Mouse (Mus musculus) liver, postnatal 0 days (tissue): Measurements from ENCODE around the gene Tshz2. TPM values are rescaled to one million over a fixed set of nuclear protein-coding genes. Genes with fewer than 3 reads are reported as not detected.
"Not testable (repeated sequence)": the region's sequence is repeated elsewhere in the genome, so short reads cannot be mapped to it uniquely, and the experiment has no call there.

Experiments used
- ATAC-seq: fragments of 200-750 bp; cut with Nextera tagmentation; 2 replicates; pipeline ENCODE4 v1.8.0; 2017; ENCODE audit warnings: mild to moderate bottlenecking, moderate library complexity
- DNase-seq: peaks from one replicate; pipeline ENCODE4 v3.0.0-alpha.2; 2016
- H3K27ac ChIP-seq: fragments of 300-500 bp; sonication (generic); 2 replicates; pipeline ENCODE4 v1.5.1; 2014; ENCODE audit warnings: antibody characterized with exemption, moderate library complexity, mild to moderate bottlenecking, low read depth
- H3K27me3 ChIP-seq: fragments of 300-500 bp; sonication (generic); 2 replicates; pipeline ENCODE4 v1.6.1; 2014; ENCODE audit warnings: low read length, control low read depth, mixed read lengths; ENCODE audit not compliant: insufficient read depth
- H3K36me3 ChIP-seq: fragments of 300-500 bp; sonication (generic); replicated peaks from 2 replicates; pipeline ENCODE4 v1.6.1; 2014; ENCODE audit warnings: mild to moderate bottlenecking, control low read depth, low read length, moderate library complexity, mixed read lengths; ENCODE audit not compliant: insufficient read depth
- H3K4me1 ChIP-seq: fragments of 300-500 bp; sonication (generic); 2 replicates; pipeline ENCODE4 v1.6.1; 2014; ENCODE audit warnings: antibody characterized with exemption, mild to moderate bottlenecking, control low read depth; ENCODE audit not compliant: insufficient read depth
- H3K4me2 ChIP-seq: fragments of 300-500 bp; sonication (generic); 2 replicates; pipeline ENCODE4 v1.6.1; 2014; ENCODE audit warnings: low read depth, mild to moderate bottlenecking, low read length, moderate library complexity, mixed read lengths
- H3K4me3 ChIP-seq: fragments of 300-500 bp; sonication (generic); 2 replicates; pipeline ENCODE4 v1.5.1; 2014; ENCODE audit warnings: low read depth, low read length
- H3K9ac ChIP-seq: fragments of 300-500 bp; sonication (generic); replicated peaks from 2 replicates; pipeline ENCODE4 v1.6.1; 2014; ENCODE audit warnings: mild to moderate bottlenecking, moderate library complexity
- H3K9me3 ChIP-seq: fragments of 300-500 bp; sonication (generic); 2 replicates; pipeline ENCODE4 v1.6.1; 2016; ENCODE audit warnings: mild to moderate bottlenecking, control low read depth, low read length, mixed read lengths
- CTCF ChIP-seq: sonication (generic); IDR thresholded peaks from 2 replicates; pipeline ENCODE4 v1.5.1; 2016; ENCODE audit warnings: antibody characterized with exemption, low read depth
- EP300 ChIP-seq: IDR thresholded peaks from 2 replicates; pipeline ENCODE4 v1.6.1; 2016; ENCODE audit warnings: antibody characterized with exemption, low read depth, mild to moderate bottlenecking
- whole genome bisulfite sequencing: fragments of 180-500 bp; shearing (Covaris S2); extraction: QIAGEN DNeasy Blood & Tissue Kit; methylation state at CpG from one replicate; pipeline ENCODE4 v1.1.7; 2014; ENCODE audit not compliant: insufficient replicate concordance; 5-methylcytosine and 5-hydroxymethylcytosine counted together
- polyA plus RNA-seq: library from polyadenylated mRNA; unstranded; fragments of >200 nt; fragmentation: Nextera tagmentation; extraction: Ambion mirVana; gene quantifications from 2 replicates; pipeline ENCODE4 v1.2.1, GENCODE M21; 2015

Tshz2 gene
- 1.3 and 1.5 TPM in 2 replicates for polyA plus RNA-seq

DNA sequence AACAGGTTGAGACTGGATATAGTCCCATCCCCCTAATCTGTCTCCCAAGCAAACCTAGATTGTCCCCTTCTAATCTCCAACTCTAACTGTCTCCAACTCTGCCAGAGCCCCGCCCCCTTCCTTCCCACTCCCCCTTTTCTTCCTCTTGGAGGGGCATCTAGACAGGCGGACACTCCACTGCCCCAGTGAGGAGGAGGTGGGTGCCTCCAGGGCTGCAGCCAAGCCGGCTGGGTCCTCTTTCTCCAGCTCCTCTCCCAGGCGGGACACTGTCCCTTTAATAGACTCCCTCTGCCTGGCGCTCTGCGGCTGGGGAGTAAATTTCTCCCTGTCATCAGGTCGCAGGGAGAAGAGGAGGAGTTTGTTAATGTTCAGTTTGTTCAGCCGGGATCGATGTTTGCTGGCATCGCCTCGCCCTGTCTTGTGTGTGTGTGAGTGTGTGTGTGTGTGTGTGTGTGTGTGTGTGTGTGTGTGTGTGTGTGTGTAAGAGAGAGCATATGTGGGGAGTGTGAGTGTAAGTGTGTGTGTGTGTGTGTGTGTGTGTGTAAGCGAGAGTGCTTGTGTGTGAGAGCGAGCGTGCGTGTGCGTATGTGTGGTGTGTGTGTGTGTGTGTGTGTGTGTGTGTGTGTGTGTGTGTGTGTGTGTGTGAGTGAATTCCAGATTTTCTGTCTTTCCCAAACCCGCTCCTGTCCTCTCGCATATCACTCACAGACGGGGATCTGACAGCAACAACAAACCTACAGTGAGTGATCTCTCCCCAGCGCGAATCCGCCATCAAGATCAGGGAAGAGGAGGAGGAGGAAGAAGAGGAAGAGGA lies at the start of gene Tshz2:
Gene Tshz2, plus strand, starts transcription at position 676 of the 814 bp plus-strand sequence.
- H3K4me2 ChIP-seq, result peak within 1 kb of the TSS; percentile 77
- H3K9ac ChIP-seq, result peak within 1 kb of the TSS; percentile 73
- H3K4me1 ChIP-seq, result peaks cover 2% of the 10 kb centered on the region; the same call in 1 of the 2 replicates
- WGBS, result under 1% methylated on average over 22 of the region's 22 CpGs
- DNase-seq, result peak; percentile 72
- H3K36me3 ChIP-seq, result no peaks in the 10 kb centered on the region
- H3K27ac ChIP-seq, result peak within 1 kb of the TSS; percentile 82
- H3K9me3 ChIP-seq, result no peaks in the 10 kb centered on the region
- H3K4me3 ChIP-seq, result peak within 1 kb of the TSS; percentile 58
- peak; percentile 91 for ATAC-seq
- no peak; the same call in 1 of the 2 replicates for TF ChIP-seq CTCF
- no peak for TF ChIP-seq EP300
- H3K27me3 ChIP-seq, result peaks cover 11% of the 10 kb centered on the region; the same call in 1 of the 2 replicates

DNA sequence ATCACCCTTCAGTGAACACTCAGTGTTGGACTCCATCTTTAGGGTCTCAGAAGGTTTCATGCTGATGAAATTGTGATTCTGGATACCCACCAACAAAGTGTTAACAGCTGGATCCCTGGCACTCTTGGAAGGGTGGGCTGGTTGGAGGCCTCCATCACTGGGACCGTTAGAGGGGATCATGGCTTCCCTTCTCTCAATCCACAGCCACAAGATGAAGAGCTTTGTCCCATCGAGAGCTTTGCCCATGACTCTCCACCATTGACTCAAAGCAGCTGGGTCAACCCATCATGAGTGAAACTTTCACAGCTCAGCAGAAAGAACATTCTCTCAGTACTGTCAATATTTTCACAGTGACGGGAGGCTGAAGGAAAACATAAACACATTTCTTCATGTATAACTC lies 49.3 kb upstream of the Tshz2 start:
- no peak for DNase-seq
- H3K36me3 ChIP-seq, result no peaks in the 10 kb centered on the region
- TF ChIP-seq EP300 (no peak), CTCF (no peak)
- 76% methylated on average over 3 of the region's 3 CpGs for WGBS
- H3K27me3 ChIP-seq, result no peaks in the 10 kb centered on the region
- no peak overlapping the region for H3K4me3 ChIP-seq
- H3K4me2 ChIP-seq, result no peak overlapping the region
- H3K27ac ChIP-seq, result no peak overlapping the region
- H3K9me3 ChIP-seq, result no peaks in the 10 kb centered on the region
- H3K9ac ChIP-seq, result no peak overlapping the region
- no peaks in the 10 kb centered on the region for H3K4me1 ChIP-seq
- ATAC-seq, result no peak

DNA sequence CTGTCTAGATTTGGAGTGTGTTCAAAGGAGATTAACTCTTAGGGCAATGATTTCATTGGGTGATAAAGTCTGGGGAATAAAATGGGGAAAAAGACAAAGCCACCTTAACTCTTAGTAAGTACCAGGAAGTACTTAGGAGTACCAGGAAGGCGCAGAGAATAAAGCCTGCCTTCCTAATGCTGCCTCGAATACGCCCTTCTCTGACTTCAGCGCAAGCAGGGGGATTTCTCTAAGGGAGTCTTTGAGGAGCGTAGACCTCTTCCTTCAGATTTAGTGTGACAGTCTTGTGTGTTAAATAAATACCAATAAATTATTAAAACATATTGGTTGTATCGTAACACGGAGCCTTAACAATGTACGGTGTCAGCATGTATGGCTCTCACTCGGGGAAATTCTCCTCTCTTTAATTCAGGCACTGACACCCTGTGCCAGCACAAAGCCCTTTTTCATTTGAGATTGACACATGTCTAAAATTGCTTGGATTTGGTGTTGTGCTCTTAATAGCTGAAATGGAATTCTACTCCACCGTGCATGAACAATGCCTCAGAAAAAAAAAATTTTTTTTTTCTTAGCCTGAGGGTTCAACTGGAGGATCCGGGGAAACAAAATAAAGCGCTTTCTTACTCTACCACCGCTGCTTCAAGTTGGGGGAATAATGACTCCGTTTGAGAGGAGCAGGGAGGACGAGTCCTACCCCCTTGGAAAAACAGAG lies 47.9 kb upstream of the Tshz2 start:
- Histone ChIP-seq H3K4me1 (no peaks in the 10 kb centered on the region), H3K9me3 (no peaks in the 10 kb centered on the region), H3K4me3 (no peak overlapping the region), H3K4me2 (no peak overlapping the region), H3K27me3 (no peaks in the 10 kb centered on the region), H3K27ac (no peak overlapping the region), H3K9ac (no peak overlapping the region), H3K36me3 (no peaks in the 10 kb centered on the region)
- DNase-seq, result no peak
- WGBS, result 80% methylated on average over 15 of the region's 15 CpGs
- no peak for TF ChIP-seq CTCF
- no peak for TF ChIP-seq EP300
- no peak for ATAC-seq

DNA sequence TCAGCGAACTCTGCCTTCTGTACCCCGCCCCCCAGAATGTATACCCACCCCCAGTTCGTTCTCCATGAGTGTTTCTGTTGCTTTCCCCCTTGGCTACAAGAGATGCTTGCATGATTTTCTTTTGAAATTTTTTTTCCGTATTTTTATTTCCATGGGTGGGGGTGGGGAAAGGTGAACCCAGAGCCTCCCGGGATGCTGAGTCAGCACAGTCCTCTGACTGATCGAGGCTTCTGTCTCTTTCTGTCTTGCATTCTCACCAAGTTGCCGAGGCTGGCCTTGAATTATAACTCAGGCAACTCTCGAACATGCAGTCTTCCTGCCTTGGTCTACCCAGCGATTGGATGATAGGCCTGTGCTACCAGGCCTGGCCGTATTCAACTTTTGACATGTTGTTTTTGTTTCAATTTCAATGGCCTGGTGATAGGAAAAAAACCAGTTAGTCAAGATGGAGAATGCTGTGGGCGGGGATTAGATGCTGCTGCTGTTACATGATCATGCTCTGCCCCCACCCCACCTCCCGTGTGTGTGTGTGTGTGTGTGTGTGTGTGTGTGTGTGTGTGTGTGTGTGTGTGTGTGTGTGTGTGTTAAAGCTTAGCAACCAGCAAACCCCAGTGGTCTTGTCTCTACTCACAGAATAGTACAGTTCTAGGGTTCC lies 47.1 kb upstream of the Tshz2 start:
- Histone ChIP-seq H3K27me3 (no peaks in the 10 kb centered on the region), H3K4me2 (no peak overlapping the region), H3K4me3 (no peak overlapping the region), H3K27ac (no peak overlapping the region), H3K4me1 (no peaks in the 10 kb centered on the region), H3K9me3 (no peaks in the 10 kb centered on the region), H3K9ac (no peak overlapping the region), H3K36me3 (no peaks in the 10 kb centered on the region)
- TF ChIP-seq CTCF, result no peak
- TF ChIP-seq EP300, result no peak
- DNase-seq, result no peak
- ATAC-seq, result no peak
- 67% methylated on average over 12 of the region's 12 CpGs for WGBS

DNA sequence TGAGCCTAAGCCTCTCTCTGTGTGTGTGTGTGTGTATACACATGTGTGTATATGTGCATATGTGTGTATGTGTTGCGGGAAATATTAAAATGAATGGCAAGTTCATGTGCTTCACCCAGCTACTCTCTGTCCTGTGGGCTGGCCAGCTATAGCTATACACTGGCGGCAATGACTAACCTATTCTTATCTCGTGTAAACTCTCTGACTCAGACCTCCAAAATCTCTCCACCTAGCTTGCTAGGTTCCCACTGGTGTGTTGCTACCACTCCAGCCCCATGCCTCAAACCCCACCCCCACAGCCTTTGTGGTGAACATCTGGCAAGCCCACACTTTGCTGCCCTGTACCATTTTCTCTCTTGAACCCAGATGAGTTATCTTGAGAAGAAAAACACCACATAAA lies 46.1 kb upstream of the Tshz2 start:
- H3K27me3 ChIP-seq, result no peaks in the 10 kb centered on the region
- ATAC-seq, result no peak
- no peak overlapping the region for H3K27ac ChIP-seq
- H3K4me3 ChIP-seq, result no peak overlapping the region
- no peak for TF ChIP-seq EP300
- no peak for TF ChIP-seq CTCF
- H3K4me2 ChIP-seq, result no peak overlapping the region
- H3K9ac ChIP-seq, result no peak overlapping the region
- no peak for DNase-seq
- H3K9me3 ChIP-seq, result no peaks in the 10 kb centered on the region
- no peaks in the 10 kb centered on the region for H3K4me1 ChIP-seq
- WGBS, result 59% methylated on average over 3 of the region's 3 CpGs
- H3K36me3 ChIP-seq, result no peaks in the 10 kb centered on the region

DNA sequence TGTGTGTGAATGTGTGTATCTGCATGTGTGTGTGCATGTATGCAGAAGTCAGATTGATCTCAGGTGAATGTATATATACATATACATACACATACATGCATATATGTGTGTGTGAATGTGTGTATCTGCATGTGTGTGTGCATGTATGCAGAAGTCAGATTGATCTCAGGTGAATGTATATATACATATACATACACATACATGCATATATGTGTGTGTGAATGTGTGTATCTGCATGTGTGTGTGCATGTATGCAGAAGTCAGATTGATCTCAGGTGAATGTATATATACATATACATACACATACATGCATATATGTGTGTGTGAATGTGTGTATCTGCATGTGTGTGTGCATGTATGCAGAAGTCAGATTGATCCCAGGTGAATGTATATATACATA lies 45.2 kb upstream of the Tshz2 start, which contains the start of gene Gm11011:
Gene Gm11011, minus strand, starts transcription at position 101 of the 400 bp plus-strand sequence.
- H3K4me3 ChIP-seq, H3K9me3 ChIP-seq, H3K27me3 ChIP-seq, H3K36me3 ChIP-seq, H3K9ac ChIP-seq, H3K4me2 ChIP-seq, DNase-seq, H3K27ac ChIP-seq, H3K4me1 ChIP-seq, ATAC-seq: not testable (repeated sequence)
